Mouse (Mus musculus) mesoderm, embryonic 11.5 days (tissue): ENCODE results near the gene Csrnp1.
"Not testable (repeated sequence)": the region's sequence is repeated elsewhere in the genome, so short reads cannot be mapped to it uniquely, and the experiment has no call there.

Experiments
- DNase-seq: peaks from one replicate; pipeline ENCODE4 v3.0.0-alpha.2; 2012; ENCODE audit warnings: low read depth, low spot score

Gene Csrnp1

DNA sequence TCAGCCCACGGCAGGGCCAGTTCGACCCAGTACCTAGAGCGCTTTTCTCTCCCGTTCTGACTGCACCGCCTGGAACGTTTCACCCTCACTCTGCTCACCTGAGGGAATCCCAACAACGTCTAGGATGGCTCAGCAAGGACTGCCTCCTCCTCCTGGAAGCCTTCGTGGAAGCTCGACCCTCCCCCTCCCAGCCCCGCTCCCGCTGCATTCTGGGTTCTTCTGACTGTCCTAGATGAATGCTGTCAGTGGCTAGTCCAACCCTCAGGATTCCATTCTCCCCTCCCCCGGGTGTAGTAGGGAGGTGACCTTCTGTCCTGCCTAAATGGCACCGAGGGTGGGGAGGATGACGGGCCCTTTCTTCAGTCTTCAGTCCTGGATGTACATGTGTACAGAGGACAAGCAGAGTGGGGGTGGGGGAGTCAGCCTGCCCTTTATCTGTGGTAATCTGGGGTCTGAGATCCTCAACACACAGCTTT is at the start of gene Csrnp1:
Gene Csrnp1 (minus strand): TSS at position 123 of the 476 bp plus-strand sequence.
- DNase-seq: peak; percentile 48

- DNase-seq: no peak
Observed at GRCm38 (mm10) chr9:120032710-120033109, 48.3 kb upstream of the Csrnp1 start.

DNA sequence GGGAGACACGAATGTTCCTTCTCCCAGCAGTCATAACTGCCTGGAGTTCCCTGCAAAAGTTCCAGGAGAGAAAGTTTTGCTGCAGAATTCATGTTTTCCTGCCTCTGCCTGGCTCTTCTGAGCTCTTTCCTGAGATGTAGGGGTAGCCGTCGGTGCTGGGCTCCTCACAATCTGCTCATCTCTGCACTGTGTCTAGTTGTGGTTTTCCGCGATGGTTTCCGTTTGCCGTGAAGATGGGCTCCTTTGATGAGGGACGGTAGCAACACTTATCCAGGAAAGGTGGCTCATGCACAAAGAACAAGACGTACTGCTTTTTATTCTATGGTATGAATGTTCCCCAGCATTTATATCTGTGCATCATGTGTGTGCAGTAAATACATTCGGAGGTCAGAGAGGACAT is 46.0 kb upstream of the Csrnp1 start:
- no peak for DNase-seq

DNA sequence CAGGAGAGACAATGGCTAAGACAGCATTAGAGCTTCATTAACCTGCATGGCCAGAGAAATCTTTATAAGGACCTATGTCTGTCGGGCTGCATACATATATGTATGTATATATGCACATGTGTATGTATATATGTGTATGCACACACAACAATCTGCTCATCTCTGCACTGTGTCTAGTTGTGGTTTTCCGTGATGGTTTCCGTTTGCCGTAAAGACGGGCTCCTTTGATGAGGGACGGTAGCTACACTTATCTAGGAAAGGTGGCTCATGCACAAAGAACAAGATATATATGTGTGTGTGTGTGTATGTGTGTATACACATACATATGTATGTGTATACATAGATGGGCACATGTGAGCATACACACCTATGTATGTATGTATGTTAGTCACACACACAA is 45.4 kb upstream of the Csrnp1 start:
- no peak for DNase-seq

- DNase-seq: peak; percentile 77
Observed at GRCm38 (mm10) chr9:120027401-120028151, 43.1 kb upstream of the Csrnp1 start.

DNA sequence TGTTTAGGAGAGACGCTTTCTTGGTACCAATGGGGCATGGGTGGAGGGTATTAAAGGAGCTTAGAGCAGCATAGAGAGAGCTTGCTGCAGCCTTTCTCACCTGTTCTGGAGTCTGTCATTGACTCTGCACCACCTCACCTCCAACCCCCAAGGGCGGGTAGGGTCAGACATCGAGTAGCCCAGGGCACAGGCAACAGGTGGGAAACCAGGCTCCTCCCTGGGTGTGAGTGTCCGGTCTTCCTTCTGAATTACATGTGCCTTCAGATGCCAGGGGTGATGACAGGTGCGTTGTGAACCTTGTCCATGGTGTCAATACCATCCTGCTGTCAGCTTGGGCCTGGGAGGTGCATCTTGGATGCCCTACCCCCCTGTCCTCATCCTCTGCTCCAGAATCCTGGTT is 40.2 kb upstream of the Csrnp1 start:
- DNase-seq: no peak

DNA sequence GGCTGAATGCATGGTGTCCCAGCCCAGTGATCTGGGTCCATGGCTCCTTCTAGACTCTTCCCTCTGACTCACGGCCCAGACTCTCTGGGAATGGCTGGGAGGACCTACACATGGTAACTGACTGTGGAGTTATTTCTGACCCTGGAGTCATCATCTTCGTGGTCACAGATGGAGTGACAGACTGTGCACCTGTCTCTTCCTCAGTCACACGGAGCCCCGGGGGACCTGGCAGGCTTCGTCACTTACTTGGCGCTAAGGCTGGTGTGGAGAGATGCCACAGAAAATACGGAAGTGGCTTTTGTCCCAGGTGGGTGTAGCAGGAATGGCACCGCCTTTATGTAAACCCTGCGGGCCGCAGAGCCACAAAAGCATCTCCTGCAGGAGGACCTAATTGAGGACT is 39.7 kb upstream of the Csrnp1 start:
- no peak for DNase-seq

DNA sequence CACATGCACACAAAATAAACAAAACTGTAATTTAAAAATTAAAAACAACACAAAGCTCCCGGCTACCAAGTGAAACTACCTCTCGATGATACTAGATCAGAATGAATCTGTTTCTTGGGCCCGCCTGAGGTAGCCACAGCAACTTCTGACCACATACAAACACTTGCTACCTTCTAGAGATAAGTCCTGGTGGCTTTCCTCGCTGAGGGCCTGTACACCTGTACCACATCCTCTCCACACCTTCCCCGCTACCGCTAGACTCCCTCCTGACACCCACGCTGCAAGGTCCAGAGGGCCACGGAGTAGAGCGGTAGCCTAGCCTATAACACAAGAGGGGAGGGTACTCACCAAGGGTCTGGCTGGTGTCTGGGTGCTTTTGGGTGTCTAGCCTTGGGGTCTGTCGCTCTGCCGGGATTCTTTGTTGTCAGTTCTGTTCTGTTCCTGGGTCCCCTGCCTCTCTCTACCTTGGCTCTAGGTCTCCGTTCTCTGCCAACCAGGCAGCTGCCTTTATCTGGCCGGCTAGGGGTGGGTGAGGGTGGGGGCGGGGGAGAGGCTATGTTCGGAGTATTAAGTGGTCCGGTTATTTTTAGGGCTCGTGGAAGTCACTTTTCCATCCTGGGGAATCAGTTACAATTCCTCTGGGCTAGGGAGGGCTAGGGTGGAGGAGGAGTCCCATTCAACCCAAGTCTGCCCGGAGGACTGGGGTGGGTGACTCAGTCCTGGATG is 38.8 kb upstream of the Csrnp1 start, which contains the start of gene Xirp1:
Gene Xirp1 (minus strand): TSS at position 513 of the 726 bp plus-strand sequence.
- DNase-seq: no peak

DNA sequence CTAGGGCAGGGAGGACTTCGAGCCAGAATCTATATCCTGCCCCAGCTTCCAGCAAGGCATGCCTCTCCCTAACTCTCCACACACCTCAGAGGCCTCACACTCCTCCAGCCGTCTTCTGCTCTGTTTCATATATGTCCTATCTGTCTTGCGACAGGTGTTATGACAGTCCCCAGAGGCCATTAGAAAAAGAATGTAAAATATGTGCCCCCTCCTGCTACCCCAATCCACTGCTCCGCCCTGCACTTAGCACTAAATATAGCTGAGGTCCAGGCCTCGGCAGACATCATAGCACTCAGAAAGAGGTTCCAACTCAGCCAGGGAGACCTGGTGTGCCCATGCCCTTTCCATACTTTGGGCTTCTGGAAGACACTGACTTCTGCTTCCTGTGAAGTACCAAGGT is 36.7 kb upstream of the Csrnp1 start:
- DNase-seq: no peak

- DNase-seq: peak; percentile 76
Observed at GRCm38 (mm10) chr9:120020285-120020890, 35.9 kb upstream of the Csrnp1 start.

GRCm38 (mm10) chr9:120016956-120017355 is 32.5 kb upstream of the Csrnp1 start:
- no peak for DNase-seq

DNA sequence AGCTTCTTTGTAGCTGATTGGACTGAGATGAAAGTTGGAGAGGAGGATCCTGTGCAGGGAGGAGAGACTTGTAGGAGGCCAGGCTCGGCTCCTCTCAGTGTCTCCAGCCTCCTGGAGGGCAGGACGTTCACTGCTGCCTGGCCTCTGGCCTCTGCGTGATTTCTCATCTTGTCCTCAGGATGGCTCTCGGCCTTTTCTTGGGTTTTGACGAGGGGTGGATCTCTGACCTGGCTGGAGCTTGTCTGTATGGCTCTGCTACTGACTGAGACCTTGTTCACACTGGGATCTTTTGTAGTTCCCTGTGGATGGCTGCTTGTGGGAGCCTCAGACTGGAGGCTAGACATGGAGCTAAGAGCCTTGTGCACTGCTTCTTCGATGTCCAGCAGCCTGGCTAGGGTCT is 30.4 kb upstream of the Csrnp1 start:
- no peak for DNase-seq

- DNase-seq: no peak
Observed at GRCm38 (mm10) chr9:120013251-120013820, 28.9 kb upstream of the Csrnp1 start.

DNA sequence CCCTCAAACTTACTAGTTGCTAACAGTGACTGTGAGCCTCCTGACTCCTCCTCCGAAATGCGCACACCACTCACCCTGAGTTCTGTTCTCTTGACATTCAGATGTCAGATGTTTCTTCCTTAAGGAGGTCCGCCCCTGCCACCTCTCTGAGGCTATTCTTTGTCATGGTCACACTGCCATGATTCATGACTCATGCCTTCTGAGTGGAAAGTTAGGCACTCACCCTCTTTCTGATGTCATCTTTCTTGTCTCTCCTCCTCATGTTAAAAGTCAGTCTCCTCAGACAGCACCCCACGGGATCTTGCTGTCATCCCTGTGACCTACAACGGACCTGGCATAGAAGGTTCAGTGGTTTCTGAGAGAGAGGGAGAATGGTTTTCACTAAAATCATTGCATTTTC is 28.3 kb upstream of the Csrnp1 start:
- no peak for DNase-seq

- DNase-seq: not testable (repeated sequence)
Observed at GRCm38 (mm10) chr9:120012161-120012560, 27.7 kb upstream of the Csrnp1 start.

DNA sequence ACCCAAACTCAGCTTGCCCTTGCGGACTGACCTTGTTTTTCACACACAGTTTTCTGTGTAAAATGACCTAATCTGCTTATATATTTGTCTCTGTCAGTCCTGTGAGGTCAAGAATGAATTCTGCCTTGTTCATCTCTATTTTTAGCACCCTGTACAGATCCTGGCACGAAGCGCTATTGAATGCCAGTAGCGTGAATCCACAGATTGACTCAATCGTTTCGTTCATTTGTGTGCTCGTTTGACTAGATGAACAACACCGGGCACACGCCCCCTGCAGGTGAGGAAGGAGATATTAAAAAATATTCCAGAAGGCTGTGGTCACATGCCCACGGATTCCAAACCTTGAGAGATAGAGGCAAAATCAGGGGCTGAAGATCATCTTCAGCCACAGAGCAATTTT is 27.1 kb upstream of the Csrnp1 start:
- peak; percentile 78 for DNase-seq

DNA sequence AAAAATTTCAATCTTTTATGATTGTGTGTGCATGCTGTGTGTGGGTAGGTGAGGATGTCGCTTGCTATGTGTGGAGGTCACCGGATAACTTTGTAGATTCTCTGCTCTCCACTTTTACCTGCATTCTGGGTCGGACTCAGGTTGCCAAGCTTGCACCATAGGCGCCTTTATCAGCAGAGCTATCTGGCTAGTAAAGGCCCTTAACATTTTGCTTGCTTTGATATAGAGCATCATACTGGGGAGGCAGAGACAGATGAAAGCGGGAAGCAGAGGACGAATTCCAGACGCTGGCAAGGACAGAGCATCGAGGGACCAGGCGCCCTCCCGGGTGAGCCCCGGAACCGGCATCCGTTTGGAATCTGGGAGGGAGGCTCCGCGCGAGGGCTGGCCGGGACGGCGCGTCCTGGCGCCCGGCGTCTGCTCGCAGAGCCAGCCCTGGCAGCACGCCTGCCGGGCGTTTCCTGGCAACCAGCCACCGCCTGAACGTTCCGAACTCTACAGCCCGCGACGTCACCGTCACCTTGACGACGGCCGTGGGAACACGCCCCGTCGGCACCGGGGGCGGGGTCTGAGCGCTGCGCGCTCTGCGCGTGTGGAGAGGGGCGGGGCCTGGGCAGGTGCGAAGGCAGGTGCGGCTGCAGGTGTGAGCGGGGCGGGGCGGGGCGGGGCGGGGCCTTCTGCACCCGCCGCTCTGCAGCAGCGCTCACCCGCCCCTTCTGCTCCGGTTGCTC is 26.5 kb upstream of the Csrnp1 start:
- peak; percentile 96 for DNase-seq

DNA sequence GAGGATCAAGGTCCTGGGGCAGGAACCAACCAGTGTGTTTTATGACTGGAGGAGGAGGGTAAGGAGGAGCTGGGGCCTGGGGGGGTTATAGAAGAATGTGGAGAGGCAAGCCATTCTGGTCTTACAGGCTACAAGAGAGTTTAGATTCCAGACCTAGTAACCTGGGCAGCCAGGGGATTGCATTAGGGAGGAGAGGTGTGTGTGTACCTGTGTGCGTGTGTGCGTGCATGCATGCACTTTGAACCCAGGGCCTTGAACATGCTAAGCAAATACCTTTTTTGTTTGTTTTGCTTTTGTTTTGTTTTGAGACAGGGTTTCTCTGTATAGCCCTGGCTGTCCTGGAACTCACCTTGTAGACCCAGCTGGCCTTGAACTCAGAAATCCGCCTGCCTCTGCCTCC is 25.4 kb upstream of the Csrnp1 start:
- no peak for DNase-seq

- DNase-seq: no peak
Observed at GRCm38 (mm10) chr9:120009226-120009841, 24.9 kb upstream of the Csrnp1 start.

DNA sequence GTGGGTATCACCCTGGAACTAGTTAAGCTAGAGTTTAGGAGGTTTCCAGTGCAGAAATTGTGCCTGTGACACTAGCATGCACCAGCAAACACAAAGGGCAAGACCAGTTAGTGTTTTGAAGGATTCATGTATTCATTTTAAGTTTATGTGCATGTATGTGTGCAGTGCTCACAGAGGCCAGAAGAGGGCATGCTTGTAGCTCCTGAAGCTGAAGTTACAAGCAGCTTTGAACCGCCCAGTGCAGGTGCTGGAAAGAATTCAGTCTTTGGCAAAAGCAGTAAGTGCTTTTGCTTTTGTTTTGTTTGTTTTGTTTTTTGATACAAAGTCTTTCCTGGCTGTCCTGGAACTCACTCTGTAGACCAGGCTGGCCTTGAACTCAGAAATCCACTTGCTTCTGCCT is 23.4 kb upstream of the Csrnp1 start:
- DNase-seq: no peak

- DNase-seq: no peak
Observed at GRCm38 (mm10) chr9:120005936-120006335, 21.5 kb upstream of the Csrnp1 start.
